Mouse (Mus musculus): Measurements from ENCODE around the gene Olfr346. TPM values are rescaled to one million over a fixed set of nuclear protein-coding genes. Genes with fewer than 3 reads are reported as not detected.

Olfr346 gene
- not detected in 2 replicates for polyA plus RNA-seq (2012; rRNA removed)

DNA sequence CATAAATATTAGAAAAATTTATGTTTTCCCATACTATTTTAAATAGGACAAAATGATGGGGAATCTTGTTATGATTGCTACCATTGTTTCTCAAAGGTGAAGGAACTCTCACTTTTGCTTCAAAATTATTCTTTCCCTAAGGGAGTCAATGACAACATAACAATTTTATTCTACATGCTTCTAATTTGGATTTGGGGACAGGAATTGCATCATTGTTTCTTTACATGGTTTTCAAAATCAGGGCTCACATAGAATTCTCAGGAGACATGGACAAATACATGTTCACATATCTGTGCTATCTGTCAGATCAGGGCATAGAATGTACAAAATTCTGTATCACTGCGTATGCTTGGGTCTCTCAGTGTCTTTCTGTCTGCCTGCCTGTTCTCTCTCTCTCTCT, at the start of gene Olfr346:
Gene Olfr346, plus strand, starts transcription at position 301 of the 400 bp plus-strand sequence.

DNA sequence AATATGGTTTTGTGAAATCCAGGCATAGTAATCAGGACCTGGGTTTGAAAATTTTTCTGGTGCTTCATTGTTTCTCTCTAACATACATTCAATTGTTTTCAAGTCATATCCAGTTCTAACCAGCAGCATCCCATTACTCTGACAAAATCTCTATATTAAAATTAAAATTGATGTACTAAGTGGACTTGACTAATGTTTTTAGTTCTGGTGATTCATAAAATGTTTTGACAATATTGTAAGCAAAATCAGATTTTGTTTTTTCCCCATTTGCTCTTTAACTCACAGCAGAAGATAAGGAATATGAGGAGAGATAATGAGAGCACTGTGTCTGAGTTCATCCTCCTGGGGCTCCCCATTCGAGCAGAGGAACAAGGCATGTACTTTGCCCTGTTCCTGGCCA, 45.8 kb upstream of the Olfr346 start, which contains the start of gene Olfr345:
Gene Olfr345, plus strand, starts transcription at position 301 of the 400 bp plus-strand sequence.

DNA sequence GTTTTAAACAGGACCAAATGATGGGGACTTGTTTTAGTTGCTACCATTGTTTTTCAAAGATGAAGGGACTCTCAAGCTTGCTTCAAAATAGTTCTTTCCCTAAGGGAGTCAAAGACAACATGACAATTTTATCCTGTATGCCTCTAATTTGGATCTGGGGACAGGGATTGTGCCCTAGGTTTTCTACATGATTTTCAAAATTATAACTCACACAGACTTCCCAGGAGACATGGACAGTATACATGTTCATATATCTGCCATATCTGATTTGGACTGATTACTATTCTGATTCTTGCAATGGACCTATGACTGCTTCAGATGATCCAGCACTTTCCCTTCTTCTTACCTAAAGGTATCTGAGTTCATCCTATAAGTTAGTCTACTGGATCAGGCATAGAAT, 46.0 kb downstream of the Olfr346 start, which contains the start of gene Olfr347:
Gene Olfr347, plus strand, starts transcription at position 301 of the 400 bp plus-strand sequence.

Other genes starting within 250 kb of the Olfr346 start
- not detected in 2 replicates for gene Olfr340, start 233.2 kb upstream of the Olfr346 start, polyA plus RNA-seq (2012; rRNA removed)
- gene Olfr341, start 203.3 kb upstream of the Olfr346 start, polyA plus RNA-seq (2012; rRNA removed), result not detected in 2 replicates
- gene Olfr342, start 160.8 kb upstream of the Olfr346 start, polyA plus RNA-seq (2012; rRNA removed), result not detected in 2 replicates
- 0.01 TPM in 1 of 2 replicates, not detected in the other for gene Olfr344, start 119.1 kb upstream of the Olfr346 start, polyA plus RNA-seq (2012; rRNA removed)
- gene Olfr345, start 45.7 kb upstream of the Olfr346 start, polyA plus RNA-seq (2012; rRNA removed), result not detected in 2 replicates
- not detected in 2 replicates for gene Olfr347, start 46.1 kb downstream of the Olfr346 start, polyA plus RNA-seq (2012; rRNA removed)
- not detected in 2 replicates for gene Olfr348, start 98.5 kb downstream of the Olfr346 start, polyA plus RNA-seq (2012; rRNA removed)
- gene Olfr50, start 104.8 kb downstream of the Olfr346 start, polyA plus RNA-seq (2012; rRNA removed), result not detected in 2 replicates
- not detected in 2 replicates for gene Olfr3, start 131.2 kb downstream of the Olfr346 start, polyA plus RNA-seq (2012; rRNA removed)
- gene Olfr350, start 160.5 kb downstream of the Olfr346 start, polyA plus RNA-seq (2012; rRNA removed), result not detected in 2 replicates
- gene Olfr351, start 176.9 kb downstream of the Olfr346 start, polyA plus RNA-seq (2012; rRNA removed), result not detected in 2 replicates
- gene Olfr352, start 182.7 kb downstream of the Olfr346 start, polyA plus RNA-seq (2012; rRNA removed), result not detected in 2 replicates
- gene Olfr353, start 207.1 kb downstream of the Olfr346 start, polyA plus RNA-seq (2012; rRNA removed), result not detected in 2 replicates
- not detected in 2 replicates for gene Olfr354, start 219.9 kb downstream of the Olfr346 start, polyA plus RNA-seq (2012; rRNA removed)
- gene Olfr355, start 243.1 kb downstream of the Olfr346 start, polyA plus RNA-seq (2012; rRNA removed), result not detected in 2 replicates

Data from central nervous system, embryonic 14 days (tissue).